Mouse (Mus musculus) limb, embryonic 13.5 days (tissue): ENCODE results near the gene Vwf. TPM values are rescaled to one million over a fixed set of nuclear protein-coding genes. Genes with fewer than 3 reads are reported as not detected.

ENCODE experiments used
- ATAC-seq: fragments of 200-750 bp; cut with Nextera tagmentation; 2 replicates; pipeline ENCODE4 v1.8.0; 2017; ENCODE audit warnings: low read depth, moderate number of reproducible peaks, moderate TSS enrichment; ENCODE audit not compliant: low FRiP score
- H3K27ac ChIP-seq: fragments of 300-500 bp; sonication (generic); 2 replicates; pipeline ENCODE4 v1.5.1; 2015; ENCODE audit warnings: inconsistent platforms, mild to moderate bottlenecking, moderate library complexity
- H3K27me3 ChIP-seq: fragments of 300-500 bp; sonication (generic); 2 replicates; pipeline ENCODE4 v1.6.1; 2015; ENCODE audit warnings: mild to moderate bottlenecking, inconsistent platforms
- H3K36me3 ChIP-seq: fragments of 300-500 bp; sonication (generic); 2 replicates; pipeline ENCODE4 v1.6.1; 2015; ENCODE audit warnings: inconsistent platforms, mild to moderate bottlenecking, moderate library complexity
- H3K4me1 ChIP-seq: fragments of 300-500 bp; sonication (generic); 2 replicates; pipeline ENCODE4 v1.6.1; 2015; ENCODE audit warnings: inconsistent platforms
- H3K4me2 ChIP-seq: fragments of 300-500 bp; sonication (generic); replicated peaks from 2 replicates; pipeline ENCODE4 v1.6.1; 2015; ENCODE audit warnings: inconsistent platforms, mild to moderate bottlenecking, moderate library complexity
- H3K4me3 ChIP-seq: fragments of 300-500 bp; sonication (generic); 2 replicates; pipeline ENCODE4 v1.5.1; 2015; ENCODE audit warnings: moderate library complexity, mild to moderate bottlenecking, inconsistent platforms
- H3K9ac ChIP-seq: fragments of 300-500 bp; sonication (generic); 2 replicates; pipeline ENCODE4 v1.6.1; 2015; ENCODE audit warnings: mild to moderate bottlenecking, inconsistent platforms
- H3K9me3 ChIP-seq: fragments of 300-500 bp; sonication (generic); 2 replicates; pipeline ENCODE4 v1.6.1; 2016; ENCODE audit warnings: inconsistent platforms
- WGBS: fragments of 180-500 bp; shearing (Covaris S2); methylation state at CpG from one replicate; pipeline ENCODE4 v1.1.7; 2015; 5-methylcytosine and 5-hydroxymethylcytosine counted together
- polyA plus RNA-seq: library from polyadenylated mRNA; unstranded; fragments of >200 nt; fragmentation: Nextera tagmentation; extraction: Ambion mirVana; gene quantifications from 2 replicates; pipeline ENCODE4 v1.2.1, GENCODE M21; 2015

Gene Vwf
- polyA plus RNA-seq, 1 experiment from 2014 or later: 6.9 TPM

DNA sequence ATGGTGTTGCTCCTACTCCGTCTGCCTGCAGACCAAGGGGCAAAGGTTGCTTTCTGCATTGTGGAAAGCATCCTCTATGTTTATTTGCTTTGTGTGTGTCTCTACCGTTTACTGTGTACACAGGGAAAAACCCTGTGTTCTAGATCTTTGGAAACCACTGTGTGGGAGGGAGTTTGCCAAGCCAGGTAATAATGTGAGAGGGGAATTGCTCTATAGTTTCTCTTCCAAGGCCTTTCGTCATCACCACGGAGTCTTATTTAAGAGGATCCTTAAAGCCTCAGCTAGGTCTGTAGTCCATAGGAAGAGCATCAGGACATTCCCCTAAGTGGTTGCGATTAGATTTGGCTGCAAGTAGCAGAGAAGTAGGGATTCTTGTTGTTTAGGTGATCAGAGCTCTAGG, 111.4 kb downstream of the Vwf start:
- WGBS: 87% methylated on average over 5 of the region's 5 CpGs
- H3K27me3 ChIP-seq: no peaks in the 10 kb centered on the region
- peaks cover 20% of the 10 kb centered on the region for H3K4me1 ChIP-seq
- ATAC-seq: no peak
- H3K9ac ChIP-seq: no peak overlapping the region
- H3K9me3 ChIP-seq: no peaks in the 10 kb centered on the region
- H3K27ac ChIP-seq: no peak overlapping the region
- H3K4me2 ChIP-seq: no peak overlapping the region
- H3K36me3 ChIP-seq: no peaks in the 10 kb centered on the region
- no peak overlapping the region for H3K4me3 ChIP-seq

DNA sequence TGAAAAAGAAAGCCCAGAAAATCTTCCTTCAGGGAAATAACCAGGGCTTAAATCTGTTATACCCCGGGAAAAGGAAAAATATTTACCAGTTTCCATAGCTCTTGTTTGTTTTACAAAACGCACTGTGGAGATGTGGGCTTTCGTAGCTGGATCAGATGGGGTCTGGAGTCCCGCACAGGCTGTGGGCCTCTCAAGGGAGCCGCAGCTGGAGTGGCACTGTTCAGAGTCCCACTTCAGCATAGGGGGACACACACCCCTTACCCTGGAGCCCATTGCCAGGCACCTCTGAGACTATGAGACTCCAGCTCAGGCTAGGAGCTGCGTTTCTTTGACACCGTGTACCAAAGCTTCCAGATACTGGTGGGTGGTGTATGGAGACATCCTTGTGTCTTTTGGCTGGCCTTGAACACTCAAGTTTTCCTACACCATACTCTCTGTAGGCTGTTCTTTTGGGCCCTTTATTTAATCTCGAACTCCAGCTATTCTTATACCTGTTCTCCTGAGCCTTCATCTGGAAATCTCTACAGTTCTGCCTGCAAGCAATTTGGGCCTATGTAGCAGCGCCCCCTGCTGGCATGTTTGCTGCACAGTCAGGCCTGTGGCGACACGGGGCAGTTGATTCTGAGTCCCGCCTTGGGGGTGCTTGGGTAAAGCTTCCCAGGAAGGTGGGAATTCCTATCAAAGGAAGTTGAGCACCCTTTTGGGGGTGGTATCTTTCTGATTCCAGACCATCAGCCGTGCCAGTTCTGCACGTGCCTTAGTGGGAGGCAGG, 114.7 kb downstream of the Vwf start:
- Histone ChIP-seq H3K36me3 (no peaks in the 10 kb centered on the region), H3K9ac (no peak overlapping the region), H3K4me3 (no peak overlapping the region), H3K9me3 (no peaks in the 10 kb centered on the region), H3K27me3 (peaks cover under 1% of the 10 kb centered on the region; the same call in 1 of the 2 replicates), H3K4me2 (no peak overlapping the region), H3K27ac (no peak overlapping the region), H3K4me1 (peaks cover 12% of the 10 kb centered on the region)
- WGBS: 43% methylated on average over 14 of the region's 14 CpGs
- 0 out of 2 replicates have a peak, but pooled peaks have one; percentile 57 for ATAC-seq

DNA sequence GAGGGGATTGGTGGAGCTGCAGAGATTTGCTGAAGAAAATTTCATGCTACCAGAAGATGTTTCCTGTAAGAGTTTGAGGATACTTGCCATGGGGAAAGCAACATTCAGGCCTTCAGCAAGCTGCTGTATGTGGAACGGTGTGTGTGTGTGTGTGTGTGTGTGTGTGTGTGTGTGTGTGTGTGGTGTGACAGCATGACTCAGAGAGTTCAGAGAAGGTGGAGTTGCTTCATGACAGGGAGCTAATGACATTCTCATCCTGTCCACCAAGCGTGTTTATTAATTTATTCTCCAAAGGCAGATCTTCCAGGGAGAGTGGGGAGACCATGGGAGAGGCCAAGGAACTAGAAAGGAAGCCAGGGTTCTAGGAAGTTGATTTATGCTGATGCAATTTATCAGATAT, 117.3 kb downstream of the Vwf start:
- H3K27me3 ChIP-seq: peaks cover 4% of the 10 kb centered on the region; the same call in 1 of the 2 replicates
- H3K27ac ChIP-seq: no peak overlapping the region
- no peak overlapping the region for H3K4me2 ChIP-seq
- no peaks in the 10 kb centered on the region for H3K36me3 ChIP-seq
- WGBS: 85% methylated on average over 2 of the region's 2 CpGs
- H3K4me3 ChIP-seq: no peak overlapping the region
- peaks cover 12% of the 10 kb centered on the region for H3K4me1 ChIP-seq
- no peaks in the 10 kb centered on the region for H3K9me3 ChIP-seq
- no peak overlapping the region for H3K9ac ChIP-seq
- no peak for ATAC-seq

DNA sequence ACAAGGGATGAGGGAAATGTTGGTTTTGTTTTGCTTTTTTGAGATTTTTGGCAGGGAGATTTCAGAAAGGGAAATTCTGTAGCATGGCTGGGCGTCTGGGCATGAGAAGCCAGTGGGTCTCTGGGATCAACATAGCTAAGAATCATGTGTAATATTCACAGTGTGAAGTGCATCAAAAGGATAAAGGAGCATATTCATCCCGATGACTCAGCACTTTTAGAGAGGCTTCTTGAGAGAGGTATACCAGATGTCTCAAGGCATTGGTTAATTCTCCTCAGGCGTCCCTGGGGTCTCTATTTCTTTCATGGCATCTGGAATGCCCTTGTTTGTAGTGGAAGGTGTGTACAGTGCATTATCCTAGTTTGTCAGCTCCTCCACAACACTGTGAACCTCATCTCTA, 125.3 kb downstream of the Vwf start:
- Histone ChIP-seq H3K9me3 (no peaks in the 10 kb centered on the region), H3K4me2 (no peak overlapping the region), H3K36me3 (no peaks in the 10 kb centered on the region), H3K9ac (no peak overlapping the region), H3K27ac (no peak overlapping the region), H3K27me3 (no peaks in the 10 kb centered on the region), H3K4me3 (no peak overlapping the region), H3K4me1 (no peaks in the 10 kb centered on the region)
- no peak for ATAC-seq
- WGBS: 75% methylated on average over 3 of the region's 3 CpGs

DNA sequence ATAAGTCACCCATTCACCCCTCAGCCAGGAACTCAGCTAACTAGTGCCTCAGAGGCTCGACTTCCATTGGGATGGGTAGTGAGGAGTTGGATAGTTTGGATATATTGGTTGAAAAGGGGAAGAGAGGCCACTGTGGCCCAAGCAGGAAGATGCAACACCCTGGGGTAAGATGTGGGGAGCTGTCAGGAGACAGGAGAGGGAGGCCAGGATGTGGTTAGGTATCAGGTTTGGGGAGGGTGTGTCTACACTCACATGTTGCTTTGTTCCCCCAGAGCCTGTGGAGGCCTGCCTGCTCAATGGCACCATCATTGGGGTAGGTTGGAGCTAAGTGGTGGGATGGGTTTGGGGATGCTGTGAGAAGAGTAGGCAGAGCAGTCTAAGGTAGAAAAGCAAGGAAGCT, 131.9 kb downstream of the Vwf start:
- peaks cover 14% of the 10 kb centered on the region for H3K4me1 ChIP-seq
- no peak overlapping the region for H3K4me2 ChIP-seq
- WGBS: 84% methylated on average over 1 of the region's 1 CpGs
- H3K9me3 ChIP-seq: no peaks in the 10 kb centered on the region
- H3K36me3 ChIP-seq: no peaks in the 10 kb centered on the region
- H3K27me3 ChIP-seq: peaks cover 8% of the 10 kb centered on the region; the same call in 1 of the 2 replicates
- H3K9ac ChIP-seq: no peak overlapping the region
- H3K27ac ChIP-seq: no peak overlapping the region
- no peak overlapping the region for H3K4me3 ChIP-seq
- no peak for ATAC-seq

DNA sequence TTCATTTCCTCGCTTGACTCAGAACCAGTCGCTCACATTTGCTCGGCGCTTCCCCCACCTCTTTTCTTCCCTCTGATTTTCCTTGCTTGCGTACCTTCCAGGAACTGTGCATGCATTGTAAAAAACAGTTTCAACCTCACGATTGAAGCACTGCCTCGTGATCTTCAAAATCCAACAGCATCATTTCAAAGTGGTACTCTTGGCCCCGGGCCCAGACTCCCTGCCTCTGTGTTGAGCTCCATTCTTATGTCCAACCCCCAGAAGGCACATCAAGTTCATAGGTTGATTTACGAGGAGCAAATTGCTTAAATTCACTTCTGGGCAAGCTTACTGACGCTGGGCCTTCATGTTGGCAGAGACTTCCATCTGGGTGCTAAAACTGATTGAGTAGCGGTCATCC, 134.0 kb downstream of the Vwf start:
- no peak overlapping the region for H3K9ac ChIP-seq
- 23% methylated on average over 11 of the region's 11 CpGs for WGBS
- H3K4me3 ChIP-seq: no peak overlapping the region
- peak overlapping the region; percentile 39; the same call in 1 of the 2 replicates for H3K27ac ChIP-seq
- no peaks in the 10 kb centered on the region for H3K36me3 ChIP-seq
- H3K4me1 ChIP-seq: peaks cover 14% of the 10 kb centered on the region
- peaks cover 11% of the 10 kb centered on the region; the same call in 1 of the 2 replicates for H3K27me3 ChIP-seq
- peak overlapping the region; percentile 39 for H3K4me2 ChIP-seq
- no peaks in the 10 kb centered on the region for H3K9me3 ChIP-seq
- ATAC-seq: peak; percentile 81

DNA sequence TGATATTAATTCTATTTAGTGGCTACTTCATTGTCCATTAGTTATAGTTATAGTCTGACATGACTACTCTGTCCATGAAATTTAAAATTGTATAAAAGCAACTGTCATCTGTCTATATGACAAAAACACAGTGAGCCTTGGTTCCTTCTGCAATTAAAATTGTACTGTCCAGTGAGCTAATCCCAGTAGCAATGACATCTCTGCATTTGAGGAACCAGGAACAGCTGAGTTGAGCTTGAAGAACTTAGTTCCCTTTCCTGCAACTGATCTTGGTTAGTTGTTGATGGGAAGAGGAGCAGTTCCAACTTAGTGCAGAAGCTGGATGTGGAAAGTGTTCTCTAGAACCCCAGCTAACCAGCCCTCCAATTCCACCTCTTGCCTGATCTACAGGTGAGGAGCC, 138.8 kb downstream of the Vwf start:
- Histone ChIP-seq H3K36me3 (no peaks in the 10 kb centered on the region), H3K27me3 (peaks cover 41% of the 10 kb centered on the region), H3K4me3 (no peak overlapping the region), H3K4me2 (no peak overlapping the region), H3K9ac (no peak overlapping the region), H3K27ac (no peak overlapping the region), H3K9me3 (no peaks in the 10 kb centered on the region), H3K4me1 (peaks cover 15% of the 10 kb centered on the region)
- ATAC-seq: no peak

DNA sequence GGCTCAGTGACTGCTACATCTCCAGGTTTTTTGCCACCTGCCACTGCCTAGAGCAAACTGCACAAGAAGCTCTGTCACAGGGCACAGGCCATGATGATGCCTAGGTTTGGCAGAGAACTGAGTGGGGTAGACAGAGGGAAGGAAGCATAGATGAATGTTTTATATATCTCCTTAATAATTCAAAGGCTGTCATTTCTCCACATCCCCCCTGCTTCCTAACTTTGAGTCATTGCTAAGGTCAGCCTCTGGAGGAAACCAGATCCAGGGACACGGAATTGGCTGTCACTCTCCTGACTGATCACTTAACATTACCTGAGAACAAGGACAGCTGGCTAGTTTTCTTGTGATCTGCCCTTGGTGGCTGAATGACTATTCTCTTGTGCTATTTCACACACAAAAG, 141.4 kb downstream of the Vwf start:
- H3K4me2 ChIP-seq: no peak overlapping the region

DNA sequence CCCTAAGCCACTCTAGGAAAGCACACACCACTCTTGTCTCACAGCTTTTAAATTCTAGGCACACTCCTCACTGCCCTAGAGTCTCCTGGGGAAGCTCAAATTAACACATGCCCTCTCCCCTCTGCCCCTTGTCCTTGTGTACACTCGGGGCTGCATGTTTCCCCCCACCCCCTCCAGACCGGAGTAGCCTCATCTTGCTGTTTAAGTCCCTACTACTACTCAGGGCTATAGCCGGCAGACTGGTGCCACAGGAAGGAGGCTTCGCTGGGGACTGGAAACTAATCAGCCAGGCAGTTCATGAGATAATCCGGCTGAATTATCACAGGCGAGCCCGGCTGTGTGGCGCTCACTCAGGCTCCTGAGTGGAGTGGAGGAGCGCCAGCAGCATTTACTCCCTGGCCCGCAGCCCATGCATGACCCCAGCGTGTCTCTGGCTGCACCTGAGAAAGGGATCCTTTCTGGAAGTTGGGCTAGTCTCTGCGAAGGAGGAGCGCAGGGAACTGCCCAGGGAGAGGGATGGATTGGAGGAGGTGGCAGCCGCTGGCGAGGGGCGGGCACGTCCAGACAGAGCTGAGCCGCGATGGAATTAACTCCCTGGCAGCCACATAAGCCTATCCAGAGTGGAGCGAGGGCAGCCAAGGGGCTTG, 143.6 kb downstream of the Vwf start, which contains the start of gene Ano2:
Gene Ano2 (plus strand): TSS at position 363 of the 647 bp plus-strand sequence.
- H3K9ac ChIP-seq: peak within 1 kb of the TSS; percentile 50; the same call in 1 of the 2 replicates
- H3K36me3 ChIP-seq: no peaks in the 10 kb centered on the region
- H3K27ac ChIP-seq: no peak within 1 kb of the TSS
- 2% methylated on average over 20 of the region's 20 CpGs for WGBS
- H3K4me3 ChIP-seq: peak within 1 kb of the TSS; percentile 30
- peaks cover 12% of the 10 kb centered on the region for H3K4me1 ChIP-seq
- peaks cover 44% of the 10 kb centered on the region for H3K27me3 ChIP-seq
- no peaks in the 10 kb centered on the region for H3K9me3 ChIP-seq
- no peak for ATAC-seq
- H3K4me2 ChIP-seq: peak within 1 kb of the TSS; percentile 61

More for the DNA sequence above, 141.4 kb downstream of the Vwf start:
- H3K9me3 ChIP-seq: no peaks in the 10 kb centered on the region
- 38% methylated on average over 1 of the region's 1 CpGs for WGBS
- no peak overlapping the region for H3K9ac ChIP-seq
- no peak for ATAC-seq
- no peak overlapping the region for H3K27ac ChIP-seq
- H3K27me3 ChIP-seq: peaks cover 50% of the 10 kb centered on the region
- H3K36me3 ChIP-seq: no peaks in the 10 kb centered on the region
- peaks cover 12% of the 10 kb centered on the region for H3K4me1 ChIP-seq
- H3K4me3 ChIP-seq: no peak overlapping the region

DNA sequence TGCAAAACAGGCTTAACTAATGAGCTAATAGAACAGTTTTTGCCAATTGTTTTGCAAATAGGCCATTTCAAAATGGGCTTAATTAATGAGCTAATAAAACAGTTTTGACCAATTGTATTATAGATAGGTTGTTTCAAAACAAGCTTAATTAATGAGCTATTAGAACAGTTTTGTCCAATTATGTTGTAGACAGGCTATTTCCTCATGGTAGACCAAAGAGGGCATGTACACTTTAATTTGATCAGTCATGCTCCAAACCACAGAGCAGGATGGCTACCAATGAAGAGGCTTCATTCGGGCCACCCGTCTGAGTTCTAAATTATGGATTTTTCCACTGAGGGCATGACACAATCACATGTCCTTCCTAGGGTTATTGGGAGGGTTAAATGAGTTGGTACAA, 154.6 kb downstream of the Vwf start:
- Histone ChIP-seq H3K4me1 (no peaks in the 10 kb centered on the region), H3K27ac (no peak overlapping the region), H3K9ac (no peak overlapping the region), H3K4me2 (no peak overlapping the region), H3K4me3 (no peak overlapping the region), H3K36me3 (no peaks in the 10 kb centered on the region), H3K9me3 (no peaks in the 10 kb centered on the region), H3K27me3 (no peaks in the 10 kb centered on the region)
- no peak for ATAC-seq
- 88% methylated on average over 2 of the region's 2 CpGs for WGBS

DNA sequence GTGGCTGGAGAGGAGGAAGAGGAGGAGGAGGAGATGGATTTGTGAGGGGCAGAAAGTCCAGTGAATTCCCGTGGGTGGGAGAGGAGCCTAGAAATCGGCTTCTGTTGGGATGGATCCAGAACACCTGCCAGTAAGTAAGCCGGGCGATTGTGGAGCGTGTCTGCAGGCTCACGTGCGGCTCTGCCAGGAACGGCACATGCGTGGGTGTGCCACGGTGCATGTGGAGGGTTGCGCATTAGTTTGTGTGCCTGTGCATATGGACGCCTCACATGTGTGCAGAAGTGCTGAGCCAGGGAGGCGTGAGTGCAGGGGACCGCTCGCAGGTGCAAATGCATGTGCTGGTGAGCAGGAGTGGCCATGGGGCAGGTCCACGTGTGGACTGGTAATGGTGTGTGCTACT, 164.7 kb downstream of the Vwf start:
- Histone ChIP-seq H3K4me2 (no peak overlapping the region), H3K4me1 (no peaks in the 10 kb centered on the region), H3K9ac (no peak overlapping the region), H3K4me3 (no peak overlapping the region), H3K27me3 (no peaks in the 10 kb centered on the region; the same call in 1 of the 2 replicates), H3K9me3 (no peaks in the 10 kb centered on the region), H3K27ac (no peak overlapping the region), H3K36me3 (no peaks in the 10 kb centered on the region)
- 82% methylated on average over 16 of the region's 16 CpGs for WGBS
- no peak for ATAC-seq

DNA sequence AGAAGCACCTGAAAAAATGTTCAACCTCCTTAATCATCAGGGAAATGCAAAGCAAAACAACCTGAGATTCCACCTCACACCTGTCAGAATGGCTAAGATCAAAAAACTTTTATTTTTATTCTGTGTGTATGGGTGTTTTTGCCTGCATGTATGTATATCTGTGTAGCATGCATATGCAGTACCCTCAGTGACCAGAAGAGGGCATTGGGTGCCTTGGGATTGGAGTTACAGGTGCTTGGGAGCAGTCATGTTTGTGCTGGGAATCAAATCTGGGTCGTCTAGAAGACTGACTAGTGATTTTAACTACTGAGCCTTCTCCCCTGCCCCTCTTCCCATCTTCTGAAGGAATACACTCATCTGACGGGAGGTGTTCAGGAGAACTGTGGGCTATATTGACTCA, 179.8 kb downstream of the Vwf start:
- Histone ChIP-seq H3K36me3 (no peaks in the 10 kb centered on the region), H3K9ac (no peak overlapping the region), H3K27ac (no peak overlapping the region), H3K9me3 (peaks cover 6% of the 10 kb centered on the region; the same call in 1 of the 2 replicates), H3K4me1 (peaks cover 17% of the 10 kb centered on the region), H3K4me2 (no peak overlapping the region), H3K4me3 (no peak overlapping the region), H3K27me3 (0 out of 2 replicates have a peak, but pooled peaks cover 2% of the 10 kb centered on the region)
- 85% methylated on average over 2 of the region's 2 CpGs for WGBS
- no peak for ATAC-seq
